Mouse (Mus musculus) layer of hippocampus, adult 6 months (tissue): ENCODE measurements around the gene C2cd6. TPM values are rescaled to one million over a fixed set of nuclear protein-coding genes. Genes with fewer than 3 reads are reported as not detected.

Experiments
- long read RNA-seq, 2 experiments: library from polyadenylated mRNA; unstranded; transcript quantifications; one replicate each; pipeline ENCODE4 v2.0.0; 2019 to 2020
- polyA plus RNA-seq: library from polyadenylated mRNA; unstranded; fragments of <200 nt; fragmentation: Nextera tagmentation; gene quantifications from 2 replicates; pipeline ENCODE4 v1.2.3, GENCODE M21; 2021

Gene C2cd6
- polyA plus RNA-seq = not detected in 2 replicates
- long read RNA-seq, experiment 1 = 0 reads
- long read RNA-seq, experiment 2 = 0 reads

DNA sequence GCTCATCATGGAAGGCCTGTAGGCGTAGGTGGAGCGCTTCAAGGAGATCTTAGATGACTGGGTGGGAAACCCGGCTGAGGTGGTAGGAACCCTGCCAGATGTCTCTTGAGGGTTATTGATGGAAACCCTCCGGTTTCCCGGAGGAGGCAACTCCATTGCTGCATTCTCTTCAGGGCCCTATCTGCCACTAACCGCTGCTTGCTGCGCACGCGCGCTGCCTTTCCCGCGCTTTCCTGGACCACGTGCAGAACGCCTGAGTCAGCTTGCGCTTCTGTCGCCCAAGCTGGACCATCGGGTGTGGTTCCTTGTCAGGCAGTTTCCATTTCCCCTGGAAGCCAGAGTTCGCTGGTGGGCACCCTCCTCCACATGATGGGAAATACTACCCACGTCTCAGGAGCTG is at the start of gene C2cd6:
TSS of gene C2cd6 (minus strand) at position 196 of the 400 bp plus-strand sequence.

DNA sequence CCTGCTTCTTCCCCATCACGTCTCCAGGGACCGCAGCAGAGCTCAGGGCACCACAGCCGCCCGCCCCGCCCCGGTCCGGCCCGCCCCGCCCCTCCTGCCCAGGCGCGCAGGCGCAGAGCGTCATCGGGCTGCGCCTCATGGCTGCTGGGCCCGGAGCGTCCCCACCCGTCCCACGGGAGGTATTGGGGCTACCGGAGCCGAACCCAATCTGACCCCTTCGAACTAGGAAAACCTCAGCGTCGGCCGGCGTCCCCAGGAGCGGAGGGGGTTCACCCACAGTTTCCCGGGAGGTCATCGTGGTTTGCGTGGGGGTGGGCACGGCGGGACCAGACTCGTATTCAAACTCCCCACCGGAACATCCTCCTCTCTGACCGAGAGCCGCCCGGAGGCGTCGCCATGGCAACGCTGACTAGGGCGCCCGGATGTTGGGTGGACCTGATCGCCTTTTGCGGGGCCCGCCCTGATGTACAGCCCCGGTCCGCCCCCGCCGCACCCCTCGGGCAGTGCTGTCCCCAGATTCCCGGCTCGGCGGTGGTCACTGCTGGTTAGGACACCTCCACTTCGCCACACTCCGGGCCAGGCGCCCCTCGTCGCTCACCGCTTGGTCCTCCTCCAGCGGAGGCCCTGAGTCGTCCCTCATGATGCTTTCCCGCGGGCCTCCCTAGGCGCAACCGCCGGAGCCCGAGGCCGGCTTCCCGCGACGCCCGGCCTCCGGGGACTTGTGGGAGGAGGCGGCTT is 25.2 kb upstream of the C2cd6 start, which contains the start of gene Tmem237:
TSS of gene Tmem237 (minus strand) at position 689 of the 738 bp plus-strand sequence.

Other genes starting within 250 kb of the C2cd6 start
- 32.6 and 35.8 TPM in 2 replicates for gene Trak2, start 121.5 kb downstream of the C2cd6 start, polyA plus RNA-seq
- 29.8 and 31.1 TPM in 2 replicates for gene Stradb, start 121.4 kb downstream of the C2cd6 start, polyA plus RNA-seq
- 44.6 and 77.8 TPM in 2 replicates for gene Tmem237, start 25.5 kb upstream of the C2cd6 start, polyA plus RNA-seq
- gene Mpp4, start 68.5 kb upstream of the C2cd6 start, polyA plus RNA-seq = 1.1 and 1.3 TPM in 2 replicates
- 4.2 and 5.3 TPM in 2 replicates for gene Als2, start 142.3 kb upstream of the C2cd6 start, polyA plus RNA-seq
- 0.13 and 0.80 TPM in 2 replicates for gene Cdk15, start 162.0 kb upstream of the C2cd6 start, polyA plus RNA-seq